Mouse (Mus musculus): ENCODE results near the gene Kansl3. TPM values are rescaled to one million over a fixed set of nuclear protein-coding genes. Genes with fewer than 3 reads are reported as not detected.
A peak's percentile ranks its signal among the peaks of the same experiment; 100 is the strongest.

Gene Kansl3
- polyA plus RNA-seq, 2 experiments: 38.6 to 63.5 TPM

DNA sequence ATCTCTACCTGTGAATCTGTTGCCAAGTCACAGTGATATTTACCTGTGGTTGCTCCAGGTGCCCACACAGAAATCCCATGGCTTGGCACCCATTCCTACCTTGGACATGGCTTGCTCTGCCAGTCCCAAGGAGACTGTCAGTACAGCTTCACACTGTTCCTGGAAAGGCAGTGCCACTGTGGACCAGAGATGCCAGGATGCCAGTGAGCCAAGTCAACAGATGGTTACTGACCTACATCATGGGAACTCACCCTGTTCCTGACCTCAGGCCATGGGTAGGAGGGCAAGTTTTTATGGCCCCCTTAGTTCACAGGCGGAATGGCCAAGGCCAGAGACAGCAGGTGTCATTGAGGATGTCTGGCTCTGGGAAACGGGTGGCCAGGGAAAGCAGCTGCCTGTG lies 47.8 kb downstream of the Kansl3 start:
- no peaks in the 10 kb centered on the region for H3K4me1 ChIP-seq (ENCODE audit: control insufficient read depth, insufficient read depth, low read length)
- DNase-seq (ENCODE audit: low spot score) (no peak), ATAC-seq (ENCODE audit: low FRiP score, low read depth) (no peak)
- no peak for TF ChIP-seq POLR2A (IDR thresholded peaks at IDR 0.05; ENCODE audit: borderline replicate concordance, extremely low read depth, insufficient read depth, insufficient read length)
- WGBS: 55% methylated on average over 2 of the region's 2 CpGs
- peaks cover 16% of the 10 kb centered on the region for H3K36me3 ChIP-seq (ENCODE audit: control insufficient read depth, insufficient read depth, low read length)
- H3K27ac ChIP-seq (replicated peaks; ENCODE audit: low read depth, low read length): no peak overlapping the region
- no peaks in the 10 kb centered on the region for H3K27me3 ChIP-seq (ENCODE audit: control insufficient read depth, insufficient read depth, low read length)
- H3K4me2 ChIP-seq (replicated peaks; ENCODE audit: low read depth, low read length, severe bottlenecking): no peak overlapping the region
- H3K9me3 ChIP-seq (ENCODE audit: control insufficient read depth, low read length): no peaks in the 10 kb centered on the region
- H3K9ac ChIP-seq (ENCODE audit: low read depth, low read length, severe bottlenecking): no peak overlapping the region
- H3K4me3 ChIP-seq (replicated peaks; ENCODE audit: low read length): no peak overlapping the region

DNA sequence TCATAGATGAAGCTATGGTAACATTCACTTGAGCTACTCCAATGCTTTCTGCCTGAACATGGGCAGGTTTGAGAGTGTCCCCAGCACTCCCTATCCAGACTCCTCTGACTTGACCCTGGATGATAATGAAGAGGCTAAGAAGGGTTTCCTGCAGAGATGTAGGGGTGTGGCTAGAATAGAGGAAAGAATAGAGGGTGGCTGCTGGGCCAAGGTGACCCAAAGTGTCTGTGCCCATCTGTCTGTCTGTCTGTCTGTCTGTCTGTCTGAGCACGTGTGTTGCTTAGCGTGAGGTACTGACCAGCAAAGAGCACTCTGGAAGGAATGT lies 53.2 kb downstream of the Kansl3 start:
- Histone ChIP-seq H3K27me3 (ENCODE audit: control insufficient read depth, insufficient read depth, low read length) (no peaks in the 10 kb centered on the region), H3K4me1 (ENCODE audit: control insufficient read depth, insufficient read depth, low read length) (no peaks in the 10 kb centered on the region), H3K27ac (replicated peaks; ENCODE audit: low read depth, low read length) (no peak overlapping the region), H3K9ac (ENCODE audit: low read depth, low read length, severe bottlenecking) (no peak overlapping the region), H3K36me3 (ENCODE audit: control insufficient read depth, insufficient read depth, low read length) (peaks cover 3% of the 10 kb centered on the region; the same call in 1 of the 2 replicates), H3K9me3 (ENCODE audit: control insufficient read depth, low read length) (no peaks in the 10 kb centered on the region), H3K4me2 (replicated peaks; ENCODE audit: low read depth, low read length, severe bottlenecking) (no peak overlapping the region), H3K4me3 (replicated peaks; ENCODE audit: low read length) (no peak overlapping the region)
- 100% methylated on average over 1 of the region's 2 CpGs for WGBS
- no peak for DNase-seq (ENCODE audit: low spot score)
- TF ChIP-seq POLR2A (IDR thresholded peaks at IDR 0.05; ENCODE audit: borderline replicate concordance, extremely low read depth, insufficient read depth, insufficient read length): no peak
- ATAC-seq (ENCODE audit: low FRiP score, low read depth): no peak

DNA sequence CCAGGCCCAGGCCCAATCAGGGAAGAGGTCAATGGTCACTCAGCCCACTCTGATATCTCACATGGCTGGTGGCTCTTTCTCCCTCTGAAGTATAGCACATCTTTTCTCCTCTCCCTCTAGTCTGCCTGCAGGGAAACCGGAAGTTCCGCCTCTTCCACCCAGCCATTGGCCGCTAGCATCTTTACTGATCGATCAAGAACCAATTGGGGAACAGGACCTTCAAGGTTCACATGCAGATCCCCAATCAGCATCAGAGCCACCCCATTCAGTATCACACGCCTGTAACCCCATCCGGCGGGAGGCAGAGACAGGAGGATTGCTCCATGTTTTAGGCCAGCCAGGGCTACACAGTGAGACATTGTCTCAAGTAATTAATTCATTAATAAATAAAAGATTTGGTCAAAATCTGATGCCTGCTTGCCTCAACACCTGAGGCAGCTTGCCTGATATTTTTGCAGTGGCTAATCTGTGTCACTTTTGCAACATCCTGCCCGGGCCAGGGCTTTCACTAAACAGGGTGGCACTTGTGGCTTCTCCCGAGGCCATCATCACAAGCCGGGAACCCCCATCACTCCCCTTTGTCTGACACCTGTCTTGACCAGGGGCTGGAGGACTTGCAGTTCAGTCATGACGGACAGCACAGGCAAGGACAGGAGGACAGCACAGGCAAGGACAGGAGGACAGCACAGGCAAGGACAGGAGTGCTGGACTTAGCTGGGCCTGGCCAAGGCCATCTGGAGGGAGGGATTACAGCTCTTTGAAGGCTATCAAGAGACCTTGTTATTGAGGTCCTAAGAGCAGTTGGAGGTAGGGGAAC lies 53.8 kb downstream of the Kansl3 start:
- no peak overlapping the region for H3K27ac ChIP-seq (replicated peaks; ENCODE audit: low read depth, low read length)
- DNase-seq (ENCODE audit: low spot score) (no peak), ATAC-seq (ENCODE audit: low FRiP score, low read depth) (no peak)
- 89% methylated on average over 11 of the region's 11 CpGs for WGBS
- no peaks in the 10 kb centered on the region for H3K4me1 ChIP-seq (ENCODE audit: control insufficient read depth, insufficient read depth, low read length)
- no peak overlapping the region for H3K4me3 ChIP-seq (replicated peaks; ENCODE audit: low read length)
- H3K4me2 ChIP-seq (replicated peaks; ENCODE audit: low read depth, low read length, severe bottlenecking): no peak overlapping the region
- no peak for TF ChIP-seq POLR2A (IDR thresholded peaks at IDR 0.05; ENCODE audit: borderline replicate concordance, extremely low read depth, insufficient read depth, insufficient read length)
- no peaks in the 10 kb centered on the region for H3K9me3 ChIP-seq (ENCODE audit: control insufficient read depth, low read length)
- H3K27me3 ChIP-seq (ENCODE audit: control insufficient read depth, insufficient read depth, low read length): no peaks in the 10 kb centered on the region
- H3K36me3 ChIP-seq (ENCODE audit: control insufficient read depth, insufficient read depth, low read length): peaks cover 3% of the 10 kb centered on the region; the same call in 1 of the 2 replicates
- no peak overlapping the region for H3K9ac ChIP-seq (ENCODE audit: low read depth, low read length, severe bottlenecking)

- DNase-seq (ENCODE audit: low spot score) (peak; percentile 47), ATAC-seq (ENCODE audit: low FRiP score, low read depth) (no peak)
- peaks cover 21% of the 10 kb centered on the region for H3K4me1 ChIP-seq (ENCODE audit: control insufficient read depth, insufficient read depth, low read length)
- H3K36me3 ChIP-seq (ENCODE audit: control insufficient read depth, insufficient read depth, low read length): no peaks in the 10 kb centered on the region
- no peak overlapping the region for H3K4me3 ChIP-seq (replicated peaks; ENCODE audit: low read length)
- H3K9ac ChIP-seq (ENCODE audit: low read depth, low read length, severe bottlenecking): no peak overlapping the region
- H3K27me3 ChIP-seq (ENCODE audit: control insufficient read depth, insufficient read depth, low read length): peaks cover 15% of the 10 kb centered on the region; the same call in 1 of the 2 replicates
- no peaks in the 10 kb centered on the region for H3K9me3 ChIP-seq (ENCODE audit: control insufficient read depth, low read length)
- no peak for TF ChIP-seq POLR2A (IDR thresholded peaks at IDR 0.05; ENCODE audit: borderline replicate concordance, extremely low read depth, insufficient read depth, insufficient read length)
- WGBS: 16% methylated on average over 3 of the region's 3 CpGs
- peak overlapping the region; percentile 93; the same call in 1 of the 2 replicates for H3K4me2 ChIP-seq (replicated peaks; ENCODE audit: low read depth, low read length, severe bottlenecking)
- no peak overlapping the region for H3K27ac ChIP-seq (replicated peaks; ENCODE audit: low read depth, low read length)
Measured at GRCm38 (mm10) chr1:36309498-36309901, 59.5 kb downstream of the Kansl3 start.

GRCm38 (mm10) chr1:36308966-36309475 lies 60.0 kb downstream of the Kansl3 start:
- peaks cover 15% of the 10 kb centered on the region; the same call in 1 of the 2 replicates for H3K27me3 ChIP-seq (ENCODE audit: control insufficient read depth, insufficient read depth, low read length)
- peak overlapping the region; percentile 93; the same call in 1 of the 2 replicates for H3K4me2 ChIP-seq (replicated peaks; ENCODE audit: low read depth, low read length, severe bottlenecking)
- H3K36me3 ChIP-seq (ENCODE audit: control insufficient read depth, insufficient read depth, low read length): no peaks in the 10 kb centered on the region
- H3K9me3 ChIP-seq (ENCODE audit: control insufficient read depth, low read length): no peaks in the 10 kb centered on the region
- H3K4me1 ChIP-seq (ENCODE audit: control insufficient read depth, insufficient read depth, low read length): peaks cover 22% of the 10 kb centered on the region
- H3K9ac ChIP-seq (ENCODE audit: low read depth, low read length, severe bottlenecking): no peak overlapping the region
- ATAC-seq (ENCODE audit: low FRiP score, low read depth): no peak
- no peak for DNase-seq (ENCODE audit: low spot score)
- H3K4me3 ChIP-seq (replicated peaks; ENCODE audit: low read length): peak overlapping the region; percentile 3; the same call in 1 of the 2 replicates
- no peak overlapping the region for H3K27ac ChIP-seq (replicated peaks; ENCODE audit: low read depth, low read length)
- no peak for TF ChIP-seq POLR2A (IDR thresholded peaks at IDR 0.05; ENCODE audit: borderline replicate concordance, extremely low read depth, insufficient read depth, insufficient read length)
- WGBS: 56% methylated on average over 9 of the region's 9 CpGs

Data from limb, embryonic 14.5 days (tissue).